Mouse (Mus musculus): ENCODE data around the gene Dnttip2. TPM values are rescaled to one million over a fixed set of nuclear protein-coding genes. Genes with fewer than 3 reads are reported as not detected.
"Not testable (repeated sequence)": the region's sequence is repeated elsewhere in the genome, so short reads cannot be mapped to it uniquely, and the experiment has no call there.

Gene Dnttip2
- 60.5 and 67.8 TPM in 2 replicates for polyA plus RNA-seq (2015; fragmentation: Nextera tagmentation; extraction: Ambion mirVana)

DNA sequence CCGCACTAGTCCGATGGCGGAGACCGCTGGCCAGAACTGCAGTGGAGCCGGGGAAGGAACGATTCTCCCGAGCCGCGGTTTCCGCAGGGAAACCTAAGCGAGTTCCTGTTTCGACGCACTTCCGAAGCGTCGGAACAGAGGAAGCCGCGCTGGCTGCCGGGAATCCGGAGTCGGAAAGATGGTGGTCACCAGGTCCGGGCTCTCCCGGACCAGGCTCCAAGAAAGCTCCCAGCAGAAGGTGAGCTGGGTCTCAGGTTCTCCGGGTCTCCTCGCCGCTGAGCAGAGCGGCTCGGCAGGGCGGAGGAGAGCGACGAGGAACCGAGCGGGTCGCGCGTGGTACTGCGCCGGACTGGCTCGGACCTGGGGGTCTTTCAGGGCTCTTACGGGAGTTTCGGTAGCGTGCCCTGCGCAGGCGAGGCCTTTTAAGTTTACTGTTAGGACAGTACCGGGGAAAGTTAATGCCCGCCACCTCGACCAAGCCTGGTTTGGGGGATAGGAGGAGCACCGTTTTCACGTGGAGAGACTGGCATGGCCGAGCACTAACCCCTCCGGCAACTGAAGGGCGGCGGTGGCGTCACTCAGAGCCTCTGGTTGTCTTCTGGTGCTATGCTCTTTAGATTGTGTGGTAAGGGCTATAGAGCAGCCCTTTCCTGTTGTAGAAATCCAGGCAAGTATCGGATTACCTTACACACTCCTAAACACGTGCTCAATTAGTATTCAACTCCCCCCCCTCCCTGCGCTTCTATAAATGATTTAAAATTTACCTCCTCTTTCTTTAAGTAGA is at the start of gene Dnttip2:
TSS of gene Dnttip2 (plus strand) at position 148 of the 784 bp plus-strand sequence.
- peaks cover 43% of the 10 kb centered on the region for H3K36me3 ChIP-seq
- peak within 1 kb of the TSS; percentile 64 for H3K4me2 ChIP-seq
- peak within 1 kb of the TSS; percentile 99 for H3K4me3 ChIP-seq
- peak; percentile 95 for ATAC-seq (ENCODE audit: borderline replicate concordance, extremely low read depth, low FRiP score, low TSS enrichment)
- peaks cover 35% of the 10 kb centered on the region for H3K4me1 ChIP-seq
- H3K9ac ChIP-seq: peak within 1 kb of the TSS; percentile 92
- WGBS: under 1% methylated on average over 57 of the region's 57 CpGs
- H3K27ac ChIP-seq: peak within 1 kb of the TSS; percentile 76
- H3K27me3 ChIP-seq: no peaks in the 10 kb centered on the region
- H3K9me3 ChIP-seq: no peaks in the 10 kb centered on the region

DNA sequence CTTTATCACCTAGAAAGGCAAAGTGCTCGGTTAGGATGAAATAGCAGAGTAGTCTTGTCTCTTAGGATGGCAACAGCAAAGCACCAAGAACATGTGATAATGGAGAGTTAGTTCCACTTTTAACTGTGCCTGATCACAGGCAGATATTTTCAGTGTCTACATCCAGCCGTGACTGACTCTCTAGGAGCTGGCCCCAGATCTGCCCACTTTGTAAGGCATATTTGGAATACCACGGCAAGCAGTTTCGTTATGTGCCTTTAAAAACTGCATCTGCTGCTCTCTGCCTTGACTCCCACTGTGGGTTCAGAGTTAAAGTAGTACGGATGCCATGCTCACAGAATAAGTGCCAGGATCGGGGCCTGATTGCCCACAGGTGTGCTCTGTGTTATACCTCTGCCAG is 47.2 kb upstream of the Dnttip2 start:
- not testable (repeated sequence) for H3K4me1 ChIP-seq; ATAC-seq (ENCODE audit: borderline replicate concordance, extremely low read depth, low FRiP score, low TSS enrichment); H3K9ac ChIP-seq; H3K27me3 ChIP-seq; H3K4me3 ChIP-seq; H3K27ac ChIP-seq; H3K9me3 ChIP-seq; H3K4me2 ChIP-seq; H3K36me3 ChIP-seq
- WGBS: 58% methylated on average over 6 of the region's 6 CpGs

DNA sequence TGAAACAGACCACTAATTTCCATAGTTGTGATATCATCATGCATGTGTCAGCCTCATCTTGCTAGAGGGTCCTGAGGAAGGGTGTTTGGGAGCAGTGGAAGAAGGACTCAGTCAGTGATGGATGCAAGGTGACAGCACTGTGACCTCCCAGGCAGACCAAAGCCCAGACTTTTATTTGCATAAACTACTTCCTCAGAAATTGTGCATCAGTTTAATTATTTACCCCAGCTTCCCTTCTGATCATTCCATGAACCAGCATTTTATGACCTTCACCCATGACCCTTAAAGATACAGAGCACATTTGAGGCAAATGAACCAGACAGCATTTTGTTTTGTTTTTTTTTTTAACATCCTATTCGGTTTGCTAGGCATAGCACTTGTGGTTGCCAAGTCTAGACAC is 38.4 kb upstream of the Dnttip2 start:
- H3K4me1 ChIP-seq: no peaks in the 10 kb centered on the region
- H3K9me3 ChIP-seq: no peaks in the 10 kb centered on the region
- H3K4me3 ChIP-seq: no peak overlapping the region
- no peak for ATAC-seq (ENCODE audit: borderline replicate concordance, extremely low read depth, low FRiP score, low TSS enrichment)
- 39% methylated on average over 1 of the region's 1 CpGs for WGBS
- no peak overlapping the region for H3K4me2 ChIP-seq
- no peak overlapping the region for H3K27ac ChIP-seq
- no peaks in the 10 kb centered on the region for H3K36me3 ChIP-seq
- no peaks in the 10 kb centered on the region for H3K27me3 ChIP-seq
- H3K9ac ChIP-seq: no peak overlapping the region

DNA sequence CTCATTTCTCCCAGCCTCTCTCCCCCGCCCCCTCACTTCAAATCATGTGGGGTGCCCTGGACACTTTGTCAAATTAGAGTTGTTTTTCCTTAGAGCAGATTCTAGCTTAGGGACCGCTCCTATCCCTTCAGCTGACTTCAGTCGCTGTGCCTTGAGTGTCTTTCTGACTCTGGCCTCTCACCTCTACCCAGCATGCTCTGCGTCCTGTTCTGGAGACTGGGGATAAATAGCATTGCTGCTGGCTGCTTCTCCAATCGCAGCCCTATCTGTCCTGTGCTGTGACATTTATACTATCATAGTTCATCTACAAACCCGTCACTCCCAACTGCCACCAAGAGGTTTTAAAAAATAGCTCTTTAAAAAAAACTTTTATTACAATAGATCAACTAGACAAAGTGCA is 31.3 kb upstream of the Dnttip2 start:
- Histone ChIP-seq H3K36me3 (no peaks in the 10 kb centered on the region), H3K27ac (no peak overlapping the region), H3K4me1 (peaks cover 19% of the 10 kb centered on the region), H3K9ac (no peak overlapping the region), H3K27me3 (no peaks in the 10 kb centered on the region), H3K9me3 (no peaks in the 10 kb centered on the region), H3K4me2 (no peak overlapping the region; the same call in 1 of the 2 replicates), H3K4me3 (no peak overlapping the region)
- ATAC-seq (ENCODE audit: borderline replicate concordance, extremely low read depth, low FRiP score, low TSS enrichment): no peak
- WGBS: 42% methylated on average over 6 of the region's 6 CpGs

DNA sequence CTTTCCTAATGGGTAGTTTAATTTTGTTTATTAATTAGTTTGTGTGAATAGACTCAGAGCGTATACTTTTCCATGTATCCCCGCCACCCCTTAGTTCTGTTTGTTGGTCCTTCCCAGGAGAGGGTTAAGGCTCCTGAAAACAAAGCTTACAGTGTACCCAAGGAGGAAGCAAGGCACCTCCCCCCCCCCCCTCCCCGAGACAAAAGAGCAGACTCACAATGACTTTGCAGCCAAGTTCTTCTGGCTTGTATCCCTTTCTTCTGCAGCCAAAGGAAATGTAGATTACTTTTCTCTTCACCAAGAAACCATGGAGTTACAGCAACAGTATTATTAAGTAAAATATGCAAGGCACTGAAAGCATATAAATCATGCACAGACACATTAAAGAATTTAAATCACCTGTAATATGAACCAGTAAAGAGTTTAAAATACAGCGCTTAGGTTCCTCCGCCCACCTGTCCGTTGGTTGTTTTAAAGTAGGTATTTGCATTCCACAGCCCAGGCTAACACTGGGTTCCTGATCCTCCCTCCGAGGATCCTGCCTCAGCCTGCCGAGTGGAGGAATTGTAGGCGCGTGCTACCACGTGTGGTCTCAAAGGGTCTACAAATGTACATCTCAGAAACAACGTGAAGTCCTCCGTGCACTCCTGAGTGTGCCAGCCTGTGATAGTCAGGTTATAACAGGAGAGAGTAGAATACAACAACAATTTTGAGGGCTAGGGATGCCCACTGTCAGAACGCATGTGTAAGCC is 30.6 kb upstream of the Dnttip2 start:
- Histone ChIP-seq H3K36me3 (no peaks in the 10 kb centered on the region), H3K27ac (no peak overlapping the region), H3K9ac (no peak overlapping the region), H3K4me3 (no peak overlapping the region), H3K4me2 (no peak overlapping the region), H3K27me3 (no peaks in the 10 kb centered on the region), H3K4me1 (peaks cover 19% of the 10 kb centered on the region), H3K9me3 (no peaks in the 10 kb centered on the region)
- ATAC-seq (ENCODE audit: borderline replicate concordance, extremely low read depth, low FRiP score, low TSS enrichment): no peak
- 46% methylated on average over 14 of the region's 14 CpGs for WGBS

DNA sequence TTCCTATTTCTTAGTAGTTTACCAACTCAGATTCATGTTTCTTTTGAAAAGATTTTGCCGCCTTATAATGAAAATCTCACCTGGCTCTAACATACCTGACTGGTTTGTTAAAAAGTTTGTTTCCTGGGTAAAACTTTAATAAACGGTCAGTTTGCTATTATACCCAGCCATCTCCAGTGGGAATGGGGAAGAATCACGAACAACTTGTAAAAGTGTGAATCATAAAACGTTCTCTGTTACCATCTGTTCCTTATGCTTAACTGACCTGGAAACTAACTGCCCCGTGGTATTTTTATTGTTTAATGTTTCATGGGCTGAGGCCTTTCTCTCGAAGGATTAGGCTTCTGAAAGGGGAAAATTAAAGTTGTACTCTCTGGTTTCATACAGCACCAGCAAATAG is 29.4 kb upstream of the Dnttip2 start:
- peak overlapping the region; percentile 99 for H3K4me3 ChIP-seq
- H3K4me1 ChIP-seq: peaks cover 19% of the 10 kb centered on the region
- no peaks in the 10 kb centered on the region for H3K36me3 ChIP-seq
- H3K27me3 ChIP-seq: no peaks in the 10 kb centered on the region
- H3K9ac ChIP-seq: no peak overlapping the region; the same call in 1 of the 2 replicates
- 51% methylated on average over 6 of the region's 6 CpGs for WGBS
- no peaks in the 10 kb centered on the region for H3K9me3 ChIP-seq
- H3K4me2 ChIP-seq: peak overlapping the region; percentile 86
- H3K27ac ChIP-seq: no peak overlapping the region
- no peak for ATAC-seq (ENCODE audit: borderline replicate concordance, extremely low read depth, low FRiP score, low TSS enrichment)

DNA sequence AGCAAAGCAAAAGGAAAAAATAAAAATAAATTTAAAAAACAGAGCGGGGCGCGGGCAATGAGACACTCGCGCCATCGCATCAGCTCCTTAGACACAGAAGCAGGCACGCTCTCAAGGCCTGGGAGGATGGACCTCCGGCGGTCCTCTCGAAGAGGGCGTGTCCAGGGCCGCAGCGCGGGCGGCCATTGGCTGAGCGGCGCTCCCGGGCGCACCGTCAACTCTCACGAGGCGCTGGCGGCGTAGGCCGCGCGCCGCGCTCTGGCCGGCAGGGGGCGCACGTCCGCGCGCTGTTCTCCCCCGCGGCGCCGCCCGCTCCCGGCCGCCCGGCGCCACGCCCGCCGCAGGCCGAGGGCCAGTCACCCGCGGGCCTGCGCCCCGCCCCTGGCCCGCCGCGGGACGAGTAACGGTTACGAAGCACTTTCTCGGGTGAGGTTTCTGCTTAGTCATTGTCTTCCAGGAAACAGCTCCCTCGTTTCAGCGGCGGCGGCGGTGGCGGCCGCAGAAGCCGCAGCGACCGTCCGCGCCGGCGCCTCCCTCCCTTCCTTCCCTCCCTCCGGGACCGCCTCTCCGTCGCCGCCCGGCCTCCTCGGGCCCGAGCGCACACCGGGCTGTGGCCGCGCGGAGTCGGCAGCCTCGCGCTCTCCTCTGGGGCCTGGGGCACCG is 28.8 kb upstream of the Dnttip2 start, which contains the start of gene Gclm:
TSS of gene Gclm (plus strand) at position 343 of the 663 bp plus-strand sequence.
- under 1% methylated on average over 77 of the region's 90 CpGs for WGBS

DNA sequence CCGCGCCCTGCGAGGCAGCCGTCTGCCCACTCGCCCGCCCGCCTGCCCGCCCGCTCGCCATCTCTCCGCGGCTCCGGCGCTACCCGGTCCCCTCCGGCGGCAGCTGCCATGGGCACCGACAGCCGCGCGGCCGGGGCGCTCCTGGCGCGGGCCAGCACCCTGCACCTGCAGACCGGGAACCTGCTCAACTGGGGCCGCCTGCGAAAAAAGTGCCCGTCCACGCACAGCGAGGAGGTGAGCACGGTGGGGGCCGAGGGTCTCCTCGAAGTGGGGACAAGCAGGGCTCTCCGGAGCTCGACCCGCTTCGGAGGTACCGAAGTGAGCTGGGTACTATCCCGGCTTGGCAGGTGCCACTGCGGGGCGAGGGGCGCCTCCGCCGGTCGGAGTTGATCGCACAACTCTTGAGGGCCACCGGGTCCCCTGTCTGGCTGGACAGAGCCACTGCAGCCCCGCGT is 28.3 kb upstream of the Dnttip2 start:
- H3K27ac ChIP-seq: peak overlapping the region; percentile 94
- no peaks in the 10 kb centered on the region for H3K36me3 ChIP-seq
- peak overlapping the region; percentile 86 for H3K4me2 ChIP-seq
- no peaks in the 10 kb centered on the region for H3K27me3 ChIP-seq
- peaks cover 19% of the 10 kb centered on the region for H3K4me1 ChIP-seq
- WGBS: 0% methylated on average over 45 of the region's 50 CpGs
- H3K4me3 ChIP-seq: peak overlapping the region; percentile 99
- H3K9ac ChIP-seq: peak overlapping the region; percentile 90
- H3K9me3 ChIP-seq: no peaks in the 10 kb centered on the region
- peak; percentile 33 for ATAC-seq (ENCODE audit: borderline replicate concordance, extremely low read depth, low FRiP score, low TSS enrichment)

More for the DNA sequence above, 28.8 kb upstream of the Dnttip2 start, which contains the start of gene Gclm:
- Histone ChIP-seq H3K4me2 (peak within 1 kb of the TSS; percentile 86), H3K4me3 (peak within 1 kb of the TSS; percentile 99), H3K27ac (peak within 1 kb of the TSS; percentile 94), H3K9ac (peak within 1 kb of the TSS; percentile 90), H3K27me3 (no peaks in the 10 kb centered on the region), H3K9me3 (no peaks in the 10 kb centered on the region), H3K4me1 (peaks cover 19% of the 10 kb centered on the region), H3K36me3 (no peaks in the 10 kb centered on the region)
- peak; percentile 96 for ATAC-seq (ENCODE audit: borderline replicate concordance, extremely low read depth, low FRiP score, low TSS enrichment)

DNA sequence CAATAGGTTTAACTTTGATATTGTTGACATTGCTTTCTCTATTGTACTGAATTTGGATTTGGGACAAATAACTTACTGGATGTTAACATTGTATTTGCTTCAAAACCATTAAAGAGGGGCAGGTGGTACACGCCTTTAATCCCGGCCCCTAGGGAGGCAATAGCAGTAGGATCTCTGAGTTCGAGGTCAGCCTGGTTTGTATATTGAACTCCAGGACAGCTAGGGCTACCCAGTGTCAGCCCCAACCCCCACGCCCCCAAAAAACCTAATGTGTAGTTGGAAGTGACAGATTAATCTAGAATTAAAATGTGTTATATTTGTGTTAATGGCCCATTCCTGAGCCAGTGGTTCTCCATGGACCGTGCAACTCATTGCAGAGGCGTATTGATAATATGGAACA is 27.8 kb upstream of the Dnttip2 start:
- no peak for ATAC-seq (ENCODE audit: borderline replicate concordance, extremely low read depth, low FRiP score, low TSS enrichment)
- peak overlapping the region; percentile 99 for H3K4me3 ChIP-seq
- H3K27me3 ChIP-seq: no peaks in the 10 kb centered on the region
- peak overlapping the region; percentile 86 for H3K4me2 ChIP-seq
- H3K36me3 ChIP-seq: no peaks in the 10 kb centered on the region
- 23% methylated on average over 6 of the region's 6 CpGs for WGBS
- no peaks in the 10 kb centered on the region for H3K9me3 ChIP-seq
- H3K4me1 ChIP-seq: peaks cover 19% of the 10 kb centered on the region
- peak overlapping the region; percentile 90; the same call in 1 of the 2 replicates for H3K9ac ChIP-seq
- no peak overlapping the region for H3K27ac ChIP-seq

DNA sequence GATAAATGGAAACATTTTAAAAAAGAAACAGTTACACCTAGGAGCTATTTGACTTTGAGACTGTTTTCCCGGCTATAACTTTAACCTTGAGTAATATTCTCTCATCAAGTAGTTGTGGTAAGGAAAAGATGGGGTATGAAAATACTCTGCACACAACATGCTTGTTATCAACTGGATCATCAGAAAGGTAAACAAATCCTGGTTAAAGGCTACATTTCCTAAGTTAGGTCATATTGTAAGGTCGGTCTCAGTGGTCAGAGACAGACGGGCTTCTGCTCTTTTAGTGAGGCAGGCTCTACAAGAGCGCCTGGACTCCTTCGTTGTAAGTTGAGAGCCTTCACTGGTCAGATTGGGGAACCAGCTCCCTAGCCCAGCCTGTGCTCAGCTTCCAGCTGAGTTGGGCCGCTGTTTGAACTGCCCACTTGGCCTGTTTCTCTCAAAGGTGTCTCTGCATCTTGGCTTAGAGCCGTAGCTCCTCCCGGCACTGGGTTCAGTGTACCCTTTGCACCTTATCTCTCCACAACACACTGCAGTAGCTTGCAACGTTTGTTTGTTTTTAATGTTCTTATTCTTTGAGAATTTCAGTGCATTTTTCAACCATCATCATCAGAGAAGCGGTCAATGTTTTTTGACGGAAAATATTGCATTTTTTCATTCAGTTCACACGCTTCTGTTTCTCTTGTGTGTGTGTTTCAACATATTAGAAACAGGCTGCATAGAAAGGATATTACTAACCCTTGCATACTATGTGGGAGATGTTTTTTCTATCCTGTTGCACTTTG is 27.0 kb upstream of the Dnttip2 start:
- H3K27ac ChIP-seq: no peak overlapping the region
- ATAC-seq (ENCODE audit: borderline replicate concordance, extremely low read depth, low FRiP score, low TSS enrichment): no peak
- H3K4me1 ChIP-seq: peaks cover 19% of the 10 kb centered on the region
- WGBS: 44% methylated on average over 12 of the region's 12 CpGs
- peak overlapping the region; percentile 37; the same call in 1 of the 2 replicates for H3K9ac ChIP-seq
- H3K9me3 ChIP-seq: no peaks in the 10 kb centered on the region
- H3K4me3 ChIP-seq: peak overlapping the region; percentile 99
- no peaks in the 10 kb centered on the region for H3K36me3 ChIP-seq
- H3K4me2 ChIP-seq: peak overlapping the region; percentile 86
- H3K27me3 ChIP-seq: no peaks in the 10 kb centered on the region

DNA sequence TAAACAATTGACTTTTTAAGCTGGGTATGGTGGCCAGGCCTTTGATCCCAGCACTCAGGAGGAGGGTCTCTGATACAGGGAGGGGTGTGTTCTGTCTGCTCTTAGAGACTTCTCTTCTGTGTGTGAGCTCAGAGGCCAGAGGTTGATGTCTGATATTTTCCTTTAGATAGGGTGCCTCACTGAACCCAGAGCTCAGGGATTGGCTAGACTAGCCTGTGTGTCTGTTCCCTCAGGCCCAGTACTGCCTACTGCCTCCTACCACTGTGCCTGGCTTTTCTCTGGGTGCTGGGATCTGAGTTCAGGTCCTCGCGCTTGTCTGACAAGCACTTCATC is 26.5 kb upstream of the Dnttip2 start:
- Histone ChIP-seq H3K9ac (no peak overlapping the region), H3K9me3 (no peaks in the 10 kb centered on the region), H3K4me1 (peaks cover 19% of the 10 kb centered on the region), H3K36me3 (no peaks in the 10 kb centered on the region), H3K27me3 (no peaks in the 10 kb centered on the region), H3K4me2 (no peak overlapping the region), H3K27ac (no peak overlapping the region), H3K4me3 (no peak overlapping the region)
- ATAC-seq (ENCODE audit: borderline replicate concordance, extremely low read depth, low FRiP score, low TSS enrichment): no peak
- WGBS: 93% methylated on average over 2 of the region's 2 CpGs

Data from lung, embryonic 15.5 days (tissue).